Mouse (Mus musculus): ENCODE data around the gene Arl5c. TPM values are rescaled to one million over a fixed set of nuclear protein-coding genes. Genes with fewer than 3 reads are reported as not detected.
"Not testable (repeated sequence)": the region's sequence is repeated elsewhere in the genome, so short reads cannot be mapped to it uniquely, and the experiment has no call there.

Arl5c gene
- polyA plus RNA-seq, 1 experiment, result 3.2 TPM

DNA sequence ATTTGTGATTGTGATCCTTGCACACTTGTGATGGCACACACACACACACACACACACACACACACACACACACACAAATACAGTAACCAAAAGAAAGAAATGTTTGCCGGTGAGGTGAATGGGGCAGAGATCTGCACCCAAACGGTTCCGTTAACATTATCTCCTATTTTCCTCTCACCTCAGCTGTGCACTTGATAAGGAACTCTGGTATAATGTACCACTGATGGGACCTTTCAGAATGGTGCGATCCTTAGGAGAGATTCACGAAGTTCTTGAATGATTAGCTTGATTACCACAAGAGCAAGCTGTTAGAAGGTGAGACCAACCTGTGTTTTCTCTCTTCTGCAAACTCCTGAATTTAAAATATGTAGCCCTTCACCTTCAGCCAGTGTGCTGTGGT, 27.6 kb downstream of the Arl5c start:
- DNase-seq (ENCODE audit: extremely low spot score in 1 of 2, low spot score in 1 of 2), result no peak

DNA sequence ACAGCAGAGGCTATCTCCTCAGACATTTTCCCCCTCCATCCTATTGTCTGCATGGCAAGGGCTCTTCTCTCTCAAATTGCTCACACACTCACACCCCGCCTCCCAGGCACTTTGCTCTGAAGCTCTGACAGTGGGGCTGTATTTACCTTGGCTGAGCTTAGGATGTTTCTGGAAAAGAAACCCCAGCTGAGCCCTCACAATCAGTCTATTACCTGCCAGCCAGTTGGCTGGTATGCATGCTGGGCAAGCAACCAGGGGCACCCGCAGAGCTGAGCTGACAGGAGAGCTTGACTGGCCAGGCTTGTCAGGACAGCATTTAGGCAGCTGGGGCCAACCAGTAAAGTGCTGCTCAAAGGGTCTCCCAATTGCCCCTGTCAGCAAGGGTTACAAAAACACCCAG, 28.9 kb downstream of the Arl5c start:
- DNase-seq (ENCODE audit: extremely low spot score in 1 of 2, low spot score in 1 of 2), result no peak

DNA sequence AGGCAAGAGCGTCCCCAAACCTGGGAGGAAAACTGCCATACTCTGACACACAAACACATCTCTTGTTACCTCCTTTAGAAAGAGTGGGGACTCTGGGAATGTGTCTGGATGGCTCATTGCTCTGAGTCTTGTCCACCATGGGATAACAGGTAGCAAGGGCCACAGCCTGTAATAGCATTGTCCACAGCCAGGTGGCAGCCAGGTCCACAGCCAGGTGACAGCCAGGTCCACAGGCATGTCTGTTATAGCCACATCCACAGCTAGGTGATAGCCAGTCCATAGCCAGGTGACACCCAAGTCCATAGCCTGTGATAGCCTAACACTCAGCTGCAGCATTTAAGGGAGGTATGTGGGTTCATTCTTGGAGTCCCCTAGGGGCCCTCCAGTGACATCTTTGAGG, 35.1 kb downstream of the Arl5c start:
- DNase-seq (ENCODE audit: extremely low spot score in 1 of 2, low spot score in 1 of 2), result no peak

DNA sequence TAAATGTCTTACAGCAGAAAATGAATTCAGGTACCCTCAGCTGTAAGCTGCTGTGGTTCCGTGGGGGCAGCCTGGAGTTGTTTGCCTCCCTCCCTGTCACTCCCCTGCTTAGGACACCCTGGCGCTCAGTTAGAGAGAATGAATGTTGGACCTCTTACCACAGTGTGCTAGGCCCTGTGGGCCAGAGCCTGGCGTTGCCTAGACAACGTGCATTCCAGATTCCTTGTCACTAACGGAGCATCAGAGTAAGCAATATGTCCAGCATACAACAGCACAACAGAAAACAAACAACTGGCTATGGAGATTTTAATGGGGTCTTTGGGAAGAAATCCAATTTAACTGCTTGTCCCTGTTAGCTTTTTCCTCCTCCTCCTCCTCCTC, 36.7 kb downstream of the Arl5c start:
- no peak for DNase-seq (ENCODE audit: extremely low spot score in 1 of 2, low spot score in 1 of 2)

DNA sequence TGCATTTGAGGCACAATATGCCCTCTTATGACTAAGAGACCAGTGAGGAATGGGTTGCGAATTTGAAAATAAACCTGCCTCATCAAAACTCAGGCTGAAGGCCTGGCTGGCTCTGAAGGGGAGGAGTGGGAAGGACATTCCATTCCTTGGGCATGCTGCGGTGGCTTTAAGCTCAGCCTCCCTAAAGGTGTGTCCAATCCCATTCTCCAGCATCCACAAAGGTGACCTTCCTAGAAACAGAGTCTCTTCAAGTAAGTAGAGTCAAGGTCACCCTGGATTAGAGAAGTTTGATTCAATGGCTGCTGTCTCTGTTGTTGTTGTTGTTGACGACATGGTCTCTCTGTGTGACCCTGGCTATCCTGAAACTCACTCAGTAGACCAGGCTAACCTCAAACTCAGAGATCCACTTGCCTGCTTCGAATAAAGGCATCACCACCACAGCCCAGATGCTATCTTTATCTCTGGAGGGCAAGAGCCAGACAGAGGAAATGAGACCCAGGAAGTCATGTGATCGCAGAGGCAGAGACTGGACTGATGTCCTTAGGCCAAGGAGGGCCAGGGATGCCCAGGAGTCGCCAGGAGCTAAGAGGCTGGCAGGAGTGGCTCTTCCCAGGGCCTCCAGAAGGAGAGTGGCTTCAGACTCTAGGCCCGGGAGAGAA, 37.2 kb downstream of the Arl5c start:
- DNase-seq (ENCODE audit: extremely low spot score in 1 of 2, low spot score in 1 of 2), result no peak

DNA sequence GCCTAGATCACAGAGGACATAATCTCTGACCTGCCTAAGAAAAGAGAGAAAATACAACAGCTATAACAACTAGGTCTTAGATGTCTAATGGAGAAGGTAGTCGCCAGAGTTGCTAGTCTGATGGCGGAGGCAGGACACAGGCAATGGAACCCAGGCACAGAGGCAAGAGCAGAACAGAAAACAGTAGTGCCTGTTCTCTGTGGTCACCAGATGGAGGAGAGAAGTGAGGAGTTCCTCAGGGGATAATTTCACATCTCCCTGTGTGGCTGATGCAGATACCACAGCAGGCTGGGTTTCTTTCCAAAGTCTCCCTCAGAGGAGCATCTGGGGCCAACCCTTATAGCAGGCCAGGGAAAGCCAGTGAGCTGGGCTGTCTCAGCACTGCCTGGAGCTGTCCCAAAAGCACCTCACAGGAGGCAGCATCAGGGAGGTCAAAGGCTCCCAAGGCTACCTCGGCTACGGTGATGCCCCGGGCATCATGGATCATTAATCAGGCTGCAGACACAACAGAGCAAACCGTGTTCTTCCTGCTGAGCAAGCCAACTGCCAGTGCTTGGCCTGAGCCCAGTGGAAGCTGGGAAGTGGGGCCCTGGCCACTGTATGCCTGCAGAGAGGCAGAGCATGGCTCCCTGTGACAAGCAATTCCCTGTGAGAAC, 38.9 kb downstream of the Arl5c start:
- DNase-seq (ENCODE audit: extremely low spot score in 1 of 2, low spot score in 1 of 2), result no peak

DNA sequence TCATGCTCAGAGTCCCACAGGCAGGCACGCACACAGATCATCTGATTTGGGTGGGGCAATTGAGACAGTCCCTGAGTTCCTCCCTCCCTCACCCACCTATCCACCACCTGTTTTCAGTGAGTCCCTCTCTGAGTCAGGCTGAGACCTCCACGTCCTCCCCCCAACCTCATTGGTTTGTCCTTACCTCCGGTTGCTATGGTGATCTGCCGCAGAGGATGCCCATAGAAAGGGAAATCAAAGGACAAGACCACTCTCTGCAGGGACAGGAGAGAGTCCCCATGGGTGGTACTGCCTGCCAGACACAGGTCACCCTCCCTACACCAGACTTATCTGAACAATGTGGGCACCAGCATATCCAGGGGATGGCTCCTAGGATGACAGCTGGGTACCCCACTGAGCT, 40.1 kb downstream of the Arl5c start:
- DNase-seq (ENCODE audit: extremely low spot score in 1 of 2, low spot score in 1 of 2), result no peak

DNA sequence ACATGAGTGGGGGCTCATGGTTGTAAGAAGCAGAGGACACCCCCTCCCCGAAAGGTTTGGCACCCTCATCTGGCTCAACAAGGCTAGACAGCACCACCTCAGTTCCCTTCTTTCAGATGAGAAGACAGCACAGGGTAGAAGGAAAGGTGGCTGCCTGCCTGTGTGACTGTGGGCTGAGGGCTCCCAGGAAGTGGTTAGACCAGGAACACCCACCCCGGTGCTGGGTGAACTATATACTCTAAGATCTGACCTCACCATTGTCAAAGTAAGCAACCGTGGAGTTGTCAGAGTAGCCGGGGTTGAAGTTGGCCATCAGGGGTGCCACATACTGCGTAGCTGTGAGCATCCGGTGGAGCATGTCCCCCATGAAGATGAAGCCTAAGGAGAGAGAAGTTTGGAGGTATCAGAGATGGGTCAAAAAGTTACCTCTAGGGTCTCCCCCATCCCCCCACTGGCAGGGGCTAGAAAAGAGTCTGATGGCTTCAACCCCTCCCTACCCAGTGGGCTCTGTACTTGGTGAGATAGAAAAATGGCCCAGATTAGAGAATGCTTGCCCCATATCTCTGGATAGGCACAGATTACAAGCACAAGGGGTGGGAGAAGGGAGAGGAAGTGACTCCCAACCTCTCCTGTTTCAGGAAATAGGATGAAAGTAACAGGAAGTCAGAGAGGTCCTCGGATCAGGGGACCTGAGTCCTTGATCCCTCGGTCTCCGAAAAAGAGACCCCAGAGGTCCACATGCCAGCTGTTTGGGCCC, 40.7 kb downstream of the Arl5c start:
- DNase-seq (ENCODE audit: extremely low spot score in 1 of 2, low spot score in 1 of 2), result no peak

DNA sequence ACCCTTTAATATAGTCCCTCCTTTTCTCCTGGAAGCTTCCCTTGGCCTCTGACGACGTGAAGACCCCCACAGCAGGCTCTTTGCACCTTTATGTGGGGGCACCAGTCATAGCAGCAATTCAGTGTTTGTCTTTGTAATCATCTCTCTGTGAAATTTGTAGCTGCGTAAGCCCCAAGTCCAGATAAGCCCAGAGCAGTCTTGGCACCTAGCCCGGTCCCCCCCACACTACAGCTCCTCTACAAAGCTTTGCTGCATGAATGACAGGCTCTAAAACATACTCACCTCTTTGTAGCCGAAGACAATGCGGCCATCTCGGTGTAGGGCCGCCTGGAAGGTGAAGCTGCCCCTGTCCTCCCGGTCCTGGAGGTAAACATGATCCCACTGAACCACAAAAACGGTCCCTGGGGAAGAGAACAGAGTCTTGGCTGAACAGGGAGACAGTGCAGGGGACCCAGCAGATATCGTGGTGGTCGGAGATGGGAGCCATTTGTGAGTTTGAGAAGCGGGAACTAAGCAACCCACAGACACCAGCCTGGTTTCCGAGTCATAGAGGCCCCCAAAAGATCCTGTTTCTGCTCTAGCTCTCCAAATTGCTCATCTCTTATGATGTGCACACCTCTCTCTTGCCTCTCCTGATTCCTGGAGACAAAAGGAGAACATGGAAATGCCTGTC, 41.4 kb downstream of the Arl5c start:
- DNase-seq (ENCODE audit: extremely low spot score in 1 of 2, low spot score in 1 of 2), result no peak

DNA sequence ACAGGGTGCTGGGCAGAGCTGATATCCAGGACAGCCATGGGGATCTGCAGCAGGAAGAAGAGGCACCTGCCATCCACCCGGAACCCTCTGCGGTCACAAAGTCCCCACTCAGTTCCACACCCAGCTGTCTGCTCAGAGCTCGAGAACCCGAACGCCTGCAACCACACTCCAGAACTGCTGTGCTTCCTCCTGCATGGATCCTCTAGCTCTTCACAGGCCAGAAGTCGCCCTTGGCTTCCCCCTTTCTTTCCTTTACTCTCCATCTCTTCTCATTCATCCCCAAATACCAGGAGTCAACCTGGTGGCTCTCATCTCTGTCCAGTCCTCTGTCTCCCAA, 42.1 kb downstream of the Arl5c start:
- no peak for DNase-seq (ENCODE audit: extremely low spot score in 1 of 2, low spot score in 1 of 2)

DNA sequence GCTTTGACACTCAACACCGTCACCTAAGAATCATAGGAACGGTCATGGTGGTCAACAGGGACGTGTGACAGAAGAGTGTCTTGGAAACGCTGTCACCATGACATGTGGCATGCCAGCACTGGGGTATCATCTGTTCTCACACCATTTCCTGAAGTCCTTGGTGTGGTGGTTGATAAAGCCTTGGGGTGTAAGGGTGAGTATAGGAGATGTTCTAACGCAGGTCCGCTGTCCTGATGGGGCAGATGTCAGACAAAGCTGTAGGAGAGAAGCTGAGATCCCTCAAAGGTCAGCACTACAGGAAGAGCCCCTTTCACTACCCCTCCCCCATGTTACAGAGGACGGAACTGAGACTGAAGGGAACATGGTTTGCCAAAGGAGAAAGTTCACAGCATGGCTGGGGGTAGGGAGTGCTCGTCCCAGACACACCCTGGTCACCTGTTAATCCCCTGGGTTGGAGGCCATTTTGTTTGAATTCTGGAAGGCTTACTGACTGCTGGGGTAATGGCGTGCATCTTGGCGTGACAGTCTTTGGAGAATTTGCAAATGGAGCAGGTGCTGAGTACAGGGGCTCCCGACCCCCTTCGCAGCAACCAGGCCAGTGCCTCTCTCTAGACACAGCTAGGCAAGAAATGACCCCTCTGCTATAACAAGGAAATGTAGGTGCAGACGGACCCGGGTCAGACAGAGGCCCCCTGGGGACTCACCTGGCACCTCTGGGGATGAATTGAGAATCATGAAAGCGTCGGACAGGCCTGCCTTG, 42.6 kb downstream of the Arl5c start:
- no peak for DNase-seq (ENCODE audit: extremely low spot score in 1 of 2, low spot score in 1 of 2)

DNA sequence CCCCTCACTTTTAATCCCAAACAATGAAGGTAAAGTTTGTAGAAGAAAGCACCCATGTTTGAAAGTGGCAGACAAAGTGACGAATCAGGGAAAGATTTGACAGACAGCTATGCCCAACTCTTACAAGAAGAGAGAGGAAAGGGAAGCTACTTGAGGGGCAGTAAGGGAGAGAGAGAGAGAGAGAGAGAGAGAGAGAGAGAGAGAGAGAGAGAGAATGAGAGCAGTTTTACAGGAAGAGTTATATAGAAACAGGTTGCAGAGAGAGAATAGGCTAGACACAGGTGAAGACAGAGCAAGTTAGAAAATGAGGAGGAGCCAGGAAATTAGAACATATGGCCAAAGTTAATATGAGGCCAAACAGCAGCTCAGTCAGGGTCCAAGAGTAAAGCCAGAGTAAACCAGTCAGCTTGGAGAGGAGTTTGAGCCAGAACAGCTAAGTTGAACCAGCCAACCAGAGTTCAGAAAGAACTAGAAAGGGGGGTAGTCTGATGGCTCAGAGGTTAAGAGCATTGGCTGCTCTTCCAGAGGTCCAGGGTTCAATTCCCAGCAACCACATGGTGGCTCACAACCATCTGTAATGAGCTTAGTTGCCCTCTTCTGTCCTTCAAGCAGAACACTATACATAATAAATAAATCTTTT, 43.5 kb downstream of the Arl5c start:
- no peak for DNase-seq (ENCODE audit: extremely low spot score in 1 of 2, low spot score in 1 of 2)

DNA sequence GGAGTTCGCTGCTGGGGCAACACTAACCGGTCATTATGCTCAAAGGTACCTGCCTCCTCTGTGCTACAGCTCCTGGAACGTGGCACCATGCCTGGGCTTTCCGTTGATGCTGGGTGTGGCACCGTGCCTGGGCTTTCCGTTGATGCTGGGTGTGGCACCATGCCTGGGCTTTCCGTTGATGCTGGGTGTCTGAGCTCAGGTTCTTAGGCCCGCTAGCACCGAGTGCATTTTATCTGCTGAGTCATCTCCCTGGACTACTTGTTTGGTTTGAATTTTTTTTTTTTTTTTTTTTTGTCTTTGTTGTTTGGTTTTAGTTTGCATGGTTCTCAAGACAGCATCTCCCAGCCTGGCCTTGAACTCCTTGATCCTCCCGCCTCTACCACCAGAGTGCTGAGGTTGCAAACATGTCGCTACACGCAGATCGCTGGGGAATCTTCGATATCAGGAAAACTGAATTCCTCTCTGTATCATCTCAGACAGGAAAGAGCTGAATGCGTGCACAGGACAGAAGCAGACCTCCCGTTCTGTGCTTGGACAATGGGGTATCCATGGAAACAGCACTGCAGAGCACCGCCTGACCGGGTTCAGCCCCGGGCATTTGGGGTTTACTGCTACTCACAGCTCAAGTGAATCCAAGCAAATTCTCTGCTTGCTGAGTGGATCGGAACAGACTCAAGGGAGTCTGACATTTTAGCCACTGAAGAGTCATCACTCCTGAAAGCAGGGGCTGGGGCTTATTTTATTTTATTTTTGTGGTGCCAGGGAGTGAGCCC, 46.1 kb downstream of the Arl5c start:
- no peak for DNase-seq (ENCODE audit: extremely low spot score in 1 of 2, low spot score in 1 of 2)

DNA sequence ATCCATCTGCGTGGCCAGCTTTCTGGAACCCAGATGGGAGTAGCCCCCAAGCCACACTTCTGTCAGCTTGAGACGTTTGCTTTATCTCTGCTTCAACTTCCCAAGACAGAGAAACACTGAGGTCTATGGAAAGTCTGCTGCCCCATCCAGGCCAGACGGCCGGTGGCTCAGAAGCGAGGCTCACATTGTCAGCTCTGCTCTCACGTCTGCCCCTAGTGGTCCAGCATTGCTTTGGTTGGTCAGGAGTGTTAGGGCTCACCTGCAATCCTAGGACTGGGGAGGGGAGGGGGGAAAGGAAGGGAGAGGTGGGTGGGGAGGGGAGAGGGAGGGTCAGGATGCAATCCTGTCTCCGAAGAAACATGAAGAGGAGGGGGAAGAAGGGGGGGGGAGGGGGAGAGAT, 48.6 kb downstream of the Arl5c start:
- peak in 1 of 2 experiments; percentile 22 for DNase-seq (ENCODE audit: extremely low spot score in 1 of 2, low spot score in 1 of 2)

DNA sequence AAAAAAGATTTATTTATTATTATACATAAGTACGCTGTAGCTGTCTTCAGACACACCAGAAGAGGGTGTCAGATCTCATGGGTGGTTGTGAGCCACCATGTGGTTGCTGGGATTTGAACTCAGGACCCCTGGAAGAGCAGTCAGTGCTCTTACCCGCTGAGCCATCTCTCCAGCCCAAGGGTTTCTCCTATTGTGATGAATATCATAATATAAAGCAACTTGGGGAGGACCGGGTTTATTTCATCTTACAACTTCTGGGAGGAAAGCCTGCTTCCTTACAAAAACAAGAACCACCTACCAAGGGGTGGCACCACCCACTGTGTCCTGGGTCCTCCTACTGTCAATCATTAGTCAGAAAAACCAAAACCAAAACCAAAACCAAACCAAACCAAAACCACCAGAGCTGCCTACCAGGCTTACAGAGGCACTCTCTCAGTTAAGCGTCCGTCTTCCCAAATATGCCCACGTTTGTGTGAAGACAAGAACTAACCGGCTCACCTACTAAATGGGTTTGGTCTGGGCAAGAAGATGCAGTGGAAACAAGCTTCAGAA, 50.2 kb downstream of the Arl5c start:
- not testable (repeated sequence) for DNase-seq (ENCODE audit: extremely low spot score in 1 of 2, low spot score in 1 of 2)

DNA sequence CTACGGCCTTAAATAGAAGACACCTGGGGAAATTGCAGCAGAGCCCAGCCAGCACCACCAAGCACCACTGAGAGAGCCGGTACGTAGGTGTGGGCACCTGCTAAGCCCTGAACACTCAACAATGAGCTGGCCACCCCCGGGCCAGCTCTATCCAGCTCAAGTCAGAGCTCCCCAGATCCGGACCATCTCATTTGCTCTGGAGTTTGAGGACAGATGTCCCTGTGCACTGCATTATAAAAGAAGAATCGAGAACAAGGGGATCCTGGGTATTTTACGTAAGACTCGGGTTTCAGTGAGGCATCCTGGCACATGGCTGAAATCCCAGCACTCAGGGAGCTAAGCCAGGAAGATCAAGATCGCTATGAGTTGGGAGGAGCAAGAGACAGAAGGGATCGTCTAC, 51.0 kb downstream of the Arl5c start:
- peak in 1 of 2 experiments; percentile 40 for DNase-seq (ENCODE audit: extremely low spot score in 1 of 2, low spot score in 1 of 2)

DNA sequence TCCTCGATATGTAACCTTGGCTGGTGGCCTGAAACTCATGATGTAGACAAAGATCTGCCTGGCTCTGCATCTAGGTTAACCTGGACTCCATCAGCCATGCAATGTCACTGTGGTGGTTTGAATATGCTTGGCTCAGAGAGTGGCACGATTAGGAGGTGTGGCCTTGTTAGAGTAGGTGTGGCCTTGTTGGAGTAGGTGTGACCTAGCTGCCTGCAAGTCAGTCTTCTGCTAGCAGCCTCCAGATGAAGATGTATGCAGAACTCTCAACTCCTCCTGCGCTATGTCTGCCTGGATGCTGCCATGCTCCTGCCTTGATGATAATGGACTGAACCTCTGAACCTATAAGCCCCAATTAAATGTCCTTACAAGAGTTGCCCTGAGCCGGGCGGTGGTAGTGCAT, 52.7 kb downstream of the Arl5c start:
- DNase-seq (ENCODE audit: extremely low spot score in 1 of 2, low spot score in 1 of 2), result no peak

DNA sequence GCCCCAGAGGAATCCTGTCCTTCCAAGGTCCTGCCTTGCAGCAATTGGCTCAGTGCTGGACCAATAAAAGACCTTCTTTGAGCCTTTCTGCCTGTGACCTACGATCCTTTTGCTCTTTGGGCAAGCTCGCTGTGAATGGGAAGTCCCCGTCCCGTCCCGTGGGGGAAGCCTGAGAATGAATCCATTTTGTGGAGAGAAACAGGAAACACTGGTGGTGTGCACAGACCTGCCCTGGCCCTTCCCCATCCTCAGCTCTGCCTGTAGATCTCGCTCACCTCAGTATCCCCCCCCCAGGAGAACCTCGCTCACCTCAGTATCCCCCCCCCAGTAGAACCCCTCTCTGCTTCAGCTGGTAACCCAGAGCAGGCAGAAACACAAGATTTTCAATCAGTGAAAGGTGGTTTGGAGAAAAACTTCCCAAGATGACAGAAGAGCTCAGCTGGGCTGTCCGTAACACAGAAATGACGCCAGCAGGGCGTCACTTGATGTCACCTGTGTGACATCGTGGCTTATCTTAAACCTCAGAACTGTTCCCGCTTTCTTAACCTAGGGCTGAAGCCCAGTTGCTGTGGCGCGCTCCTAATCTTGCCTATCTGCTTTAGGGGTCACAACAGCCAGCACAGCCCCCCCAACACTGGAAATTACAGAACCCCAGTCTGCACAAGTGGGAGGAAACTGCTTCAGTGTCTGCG, 53.4 kb downstream of the Arl5c start:
- no peak for DNase-seq (ENCODE audit: extremely low spot score in 1 of 2, low spot score in 1 of 2)
